9 mouse cellular contexts compared by ENCODE assay signal in the genomic region with DNA sequence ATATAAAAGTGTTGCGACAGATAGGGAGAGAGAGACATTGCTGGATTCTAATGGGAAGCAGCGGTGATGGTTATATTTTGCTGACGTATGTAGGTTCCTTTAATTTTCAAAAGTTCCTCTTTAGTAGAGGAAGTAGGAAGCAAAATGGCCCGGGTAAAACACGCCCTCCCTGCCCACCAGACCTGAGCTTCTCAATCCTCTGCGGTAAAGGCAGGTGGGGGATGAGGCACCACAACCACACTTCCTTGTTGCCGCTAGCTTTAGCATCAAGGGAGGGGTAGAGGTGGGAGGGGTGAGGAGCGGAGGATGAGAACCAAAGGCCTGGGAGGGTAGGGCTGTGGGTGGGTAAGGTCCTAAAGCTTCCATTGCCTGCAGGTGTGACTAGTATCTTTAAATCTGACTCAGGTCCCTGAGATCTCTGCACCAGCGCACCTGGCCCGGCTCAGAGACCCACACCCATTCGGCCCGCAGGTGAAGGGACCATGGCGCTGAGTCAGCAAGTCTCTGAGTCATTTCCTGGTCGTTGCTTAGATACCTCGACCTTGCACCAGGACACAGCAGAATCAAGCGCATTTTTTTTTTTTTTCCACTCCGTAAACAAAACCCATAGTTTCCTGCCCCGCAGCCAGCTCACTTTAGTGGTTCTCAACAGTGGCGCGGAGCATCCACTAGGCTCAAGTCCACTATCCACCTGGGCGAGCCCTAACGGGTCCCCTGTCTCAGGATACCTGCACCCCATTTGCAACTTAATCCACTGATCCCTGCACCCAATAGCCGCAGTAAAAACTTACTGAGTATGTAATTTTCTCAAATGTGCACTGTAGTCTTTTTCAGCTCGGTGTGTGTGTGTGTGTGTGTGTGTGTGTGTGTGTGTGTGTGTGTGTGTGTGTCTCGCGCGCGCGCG. TPM values are rescaled to one million over a fixed set of nuclear protein-coding genes. Genes with fewer than 3 reads are reported as not detected.
DNase-seq lines count a peak whose midpoint lies in the region; ATAC-seq and TF ChIP-seq lines count a peak whose summit lies in the region.
"Had no signal": no experiment of that assay in that cellular context is flagged by ENCODE, and none has a peak within 500 bp of the region (broad histone marks: within the 10 kb centered on the region; RNA-seq: fewer than 3 reads in every experiment).

No protein-coding gene starts in this region.

- H3K4me1 ChIP-seq in bone marrow macrophage, adult 2 months (ENCODE audit: control insufficient read depth, insufficient read depth, low read length) = peaks cover 16% of the 10 kb centered on the region
- H3K4me1 ChIP-seq in hindbrain, postnatal 0 days (ENCODE audit: insufficient read depth, low read length) = no peaks in the 10 kb centered on the region
- H3K4me1 ChIP-seq in liver, embryonic 11.5 days (replicated peaks; ENCODE audit: control insufficient read depth, insufficient read depth, low read length) = no peaks in the 10 kb centered on the region
- H3K4me1 ChIP-seq in forebrain, embryonic 11.5 days (replicated peaks; ENCODE audit: control insufficient read depth, insufficient read depth, low read length) = no peaks in the 10 kb centered on the region
- H3K4me1 ChIP-seq: neural tube, embryonic 13.5 days had no signal

- H3K9ac ChIP-seq in hindbrain, postnatal 0 days (replicated peaks; ENCODE audit: low read length) = no peak overlapping the region
- no peak overlapping the region for H3K9ac ChIP-seq in liver, embryonic 11.5 days (ENCODE audit: low read depth, low read length)
- no peak overlapping the region for H3K9ac ChIP-seq in forebrain, embryonic 11.5 days (ENCODE audit: low read length)
- H3K9ac ChIP-seq: neural tube, embryonic 13.5 days had no signal

- 48% methylated on average over 30 of the region's 30 CpGs for WGBS in hindbrain, postnatal 0 days
- 32% methylated on average over 30 of the region's 30 CpGs for WGBS in liver, embryonic 11.5 days
- WGBS in forebrain, embryonic 11.5 days = 37% methylated on average over 30 of the region's 30 CpGs

- H3K9me3 ChIP-seq in hindbrain, postnatal 0 days (ENCODE audit: low read length) = 0 out of 2 replicates have a peak, but pooled peaks cover 4% of the 10 kb centered on the region
- no peaks in the 10 kb centered on the region for H3K9me3 ChIP-seq in liver, embryonic 11.5 days (ENCODE audit: control insufficient read depth, low read length)
- no peaks in the 10 kb centered on the region for H3K9me3 ChIP-seq in forebrain, embryonic 11.5 days (ENCODE audit: control insufficient read depth, low read length)

- peak overlapping the region; percentile 5; the same call in 1 of the 2 replicates for H3K4me2 ChIP-seq in hindbrain, postnatal 0 days (ENCODE audit: low read depth, low read length)
- peak overlapping the region; percentile 39 for H3K4me2 ChIP-seq in liver, embryonic 11.5 days
- H3K4me2 ChIP-seq in forebrain, embryonic 11.5 days (ENCODE audit: low read depth, low read length, severe bottlenecking) = no peak overlapping the region
- H3K4me2 ChIP-seq: neural tube, embryonic 13.5 days had no signal

- peak overlapping the region; percentile 50 for H3K27ac ChIP-seq in bone marrow macrophage, adult 2 months (ENCODE audit: insufficient read depth, low read depth, low read length)
- no peak overlapping the region for H3K27ac ChIP-seq in hindbrain, postnatal 0 days
- no peak overlapping the region for H3K27ac ChIP-seq in liver, embryonic 11.5 days (ENCODE audit: low read depth, low read length)
- H3K27ac ChIP-seq in forebrain, embryonic 11.5 days (ENCODE audit: low read depth, low read length) = no peak overlapping the region
- H3K27ac ChIP-seq: neural tube, embryonic 13.5 days had no signal

- peak overlapping the region; percentile 43 for H3K4me3 ChIP-seq in bone marrow macrophage, adult 2 months (ENCODE audit: insufficient read depth, low read length)
- no peak overlapping the region for H3K4me3 ChIP-seq in hindbrain, postnatal 0 days (ENCODE audit: low read length)
- no peak overlapping the region for H3K4me3 ChIP-seq in liver, embryonic 11.5 days (ENCODE audit: low read depth, low read length)
- no peak overlapping the region for H3K4me3 ChIP-seq in forebrain, embryonic 11.5 days (ENCODE audit: low read depth, low read length)
- H3K4me3 ChIP-seq: neural tube, embryonic 13.5 days had no signal

- DNase-seq in layer of hippocampus, adult 11-12 months (ENCODE audit: low spot score) = peak; percentile 4
- no peak for DNase-seq in layer of hippocampus, postnatal 25 days (ENCODE audit: extremely low spot score in 1 of 2, low spot score in 1 of 2)
- DNase-seq in hindbrain, postnatal 0 days (ENCODE audit: low spot score) = no peak
- no peak for DNase-seq in liver, embryonic 11.5 days (ENCODE audit: low spot score)
- DNase-seq in spleen, adult 12 weeks (ENCODE audit: low spot score) = peak; percentile 60
- DNase-seq in forebrain, embryonic 11.5 days (ENCODE audit: low spot score) = no peak
- no peak for DNase-seq in layer of hippocampus, postnatal 10 days (ENCODE audit: low spot score in 2 of 2)

- H3K27me3 ChIP-seq in hindbrain, postnatal 0 days (ENCODE audit: insufficient read depth, low read length) = no peaks in the 10 kb centered on the region
- no peaks in the 10 kb centered on the region for H3K27me3 ChIP-seq in liver, embryonic 11.5 days (replicated peaks; ENCODE audit: control insufficient read depth, insufficient read depth, low read length)
- no peaks in the 10 kb centered on the region for H3K27me3 ChIP-seq in forebrain, embryonic 11.5 days (ENCODE audit: control insufficient read depth, insufficient read depth, low read length)
- H3K27me3 ChIP-seq: neural tube, embryonic 13.5 days had no signal

- H3K36me3 ChIP-seq in hindbrain, postnatal 0 days (ENCODE audit: insufficient read depth, low read length) = no peaks in the 10 kb centered on the region
- H3K36me3 ChIP-seq in liver, embryonic 11.5 days (ENCODE audit: control insufficient read depth, insufficient read depth, low read length) = no peaks in the 10 kb centered on the region
- no peaks in the 10 kb centered on the region for H3K36me3 ChIP-seq in forebrain, embryonic 11.5 days (ENCODE audit: control insufficient read depth, insufficient read depth, low read length)
- H3K36me3 ChIP-seq: neural tube, embryonic 13.5 days had no signal

- no peak; the same call in 1 of the 2 replicates for TF ChIP-seq POLR2A in bone marrow macrophage, adult 2 months (IDR thresholded peaks at IDR 0.05; ENCODE audit: borderline replicate concordance, low read depth, low read length)

- TF ChIP-seq CTCF in bone marrow macrophage, adult 2 months (IDR thresholded peaks at IDR 0.05; ENCODE audit: low read depth, low read length) = no peak
- TF ChIP-seq CTCF in hindbrain, postnatal 0 days (IDR thresholded peaks at IDR 0.05; ENCODE audit: low read depth) = no peak

- no peak for ATAC-seq in hindbrain, postnatal 0 days
- no peak; the same call in 1 of the 2 replicates for ATAC-seq in liver, embryonic 11.5 days (replicated peaks; ENCODE audit: low FRiP score)
- no peak for ATAC-seq in forebrain, embryonic 11.5 days (replicated peaks; ENCODE audit: low FRiP score)

RNA-seq across cellular contexts. Expression of gene S100a11, which starts 14.1 kb away (rescaled TPM):
- total RNA-seq in layer of hippocampus, postnatal 25 days (2021) = 1 to 10 TPM; 6.1 to 8.5 TPM
- 357 and 359 TPM in 2 replicates for polyA plus RNA-seq in bone marrow macrophage, adult 2 months (2012; ENCODE audit: insufficient read depth, insufficient read length, missing spikeins)
- 9.7 and 16.4 TPM in 2 replicates for total RNA-seq in hindbrain, postnatal 0 days (2014; rRNA removed)
- 234 and 235 TPM in 2 replicates for polyA plus RNA-seq in hindbrain, postnatal 0 days (2015; fragmentation: Nextera tagmentation; extraction: Ambion mirVana)
- polyA plus RNA-seq in liver, embryonic 11.5 days (2014; fragmentation: Nextera tagmentation; extraction: Ambion mirVana) = 202 and 245 TPM in 2 replicates
- polyA plus RNA-seq in forebrain, embryonic 11.5 days (2014; fragmentation: Nextera tagmentation; extraction: Ambion mirVana) = 317 and 320 TPM in 2 replicates
- total RNA-seq in layer of hippocampus, postnatal 10 days (2021) = 10 to 100 TPM; 16.1 to 20.2 TPM

RNA-seq across cellular contexts. Expression of gene Tchhl1, which starts 37.7 kb away (rescaled TPM):
- total RNA-seq in layer of hippocampus, postnatal 25 days (2021) = not detected
- not detected in 2 replicates for polyA plus RNA-seq in bone marrow macrophage, adult 2 months (2012; ENCODE audit: insufficient read depth, insufficient read length, missing spikeins)
- total RNA-seq in hindbrain, postnatal 0 days (2014; rRNA removed) = not detected in 2 replicates
- not detected in 2 replicates for polyA plus RNA-seq in hindbrain, postnatal 0 days (2015; fragmentation: Nextera tagmentation; extraction: Ambion mirVana)
- polyA plus RNA-seq in liver, embryonic 11.5 days (2014; fragmentation: Nextera tagmentation; extraction: Ambion mirVana) = not detected in 2 replicates
- polyA plus RNA-seq in forebrain, embryonic 11.5 days (2014; fragmentation: Nextera tagmentation; extraction: Ambion mirVana) = not detected in 2 replicates
- total RNA-seq in layer of hippocampus, postnatal 10 days (2021) = not detected
- polyA plus RNA-seq: neural tube, embryonic 13.5 days had no signal

RNA-seq across cellular contexts. Expression of gene S100a10, which starts 48.7 kb away (rescaled TPM):
- total RNA-seq in layer of hippocampus, postnatal 25 days (2021) = 10 to 100 TPM; 15.0 to 23.5 TPM
- 412 and 439 TPM in 2 replicates for polyA plus RNA-seq in bone marrow macrophage, adult 2 months (2012; ENCODE audit: insufficient read depth, insufficient read length, missing spikeins)
- total RNA-seq in hindbrain, postnatal 0 days (2014; rRNA removed) = 91.5 and 109 TPM in 2 replicates
- 198 and 206 TPM in 2 replicates for polyA plus RNA-seq in hindbrain, postnatal 0 days (2015; fragmentation: Nextera tagmentation; extraction: Ambion mirVana)
- polyA plus RNA-seq in liver, embryonic 11.5 days (2014; fragmentation: Nextera tagmentation; extraction: Ambion mirVana) = 137 and 144 TPM in 2 replicates
- 128 and 139 TPM in 2 replicates for polyA plus RNA-seq in forebrain, embryonic 11.5 days (2014; fragmentation: Nextera tagmentation; extraction: Ambion mirVana)
- 10 to 100 TPM; 66.3 to 71.8 TPM for total RNA-seq in layer of hippocampus, postnatal 10 days (2021)

Comparison
In these comparisons a context has a peak if more than half of its experiments do, and no peak if none do; other contexts are left out.
1. DNase-seq: peak in layer of hippocampus, adult 11-12 months (single experiment) and spleen, adult 12 weeks (single experiment); none in layer of hippocampus, postnatal 25 days (0 of 2), hindbrain, postnatal 0 days (single experiment), liver, embryonic 11.5 days (single experiment), forebrain, embryonic 11.5 days (single experiment) and layer of hippocampus, postnatal 10 days (0 of 2).